Mouse (Mus musculus): ENCODE data around the gene C1s1. TPM values are rescaled to one million over a fixed set of nuclear protein-coding genes. Genes with fewer than 3 reads are reported as not detected.
A peak's percentile ranks its signal among the peaks of the same experiment; 100 is the strongest.
"Not testable (repeated sequence)": the region's sequence is repeated elsewhere in the genome, so short reads cannot be mapped to it uniquely, and the experiment has no call there.

C1s1 gene
- total RNA-seq, 2 experiments from 2014 or later = 20.2 to 22.7 TPM

DNA sequence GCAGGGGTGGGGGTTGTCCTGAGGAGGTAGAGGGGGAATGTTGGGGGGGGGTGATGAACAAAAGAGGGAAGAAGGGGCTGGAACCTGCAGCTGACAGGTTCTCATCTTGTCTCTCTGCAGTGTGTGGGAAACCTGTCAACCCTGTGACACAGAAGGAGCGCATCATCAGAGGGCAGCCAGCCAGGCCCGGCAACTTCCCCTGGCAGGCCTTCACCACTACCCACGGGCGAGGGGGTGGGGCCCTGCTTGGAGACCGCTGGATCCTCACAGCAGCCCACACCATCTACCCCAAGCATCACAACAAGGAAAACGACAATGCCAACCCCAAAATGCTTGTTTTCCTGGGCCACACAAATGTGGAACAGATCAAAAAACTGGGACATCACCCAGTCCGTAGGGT is 20.1 kb downstream of the C1s1 start:
- intact Hi-C loops (cut with DNase I); DNase-seq (ENCODE audit: low spot score): not testable (repeated sequence)

DNA sequence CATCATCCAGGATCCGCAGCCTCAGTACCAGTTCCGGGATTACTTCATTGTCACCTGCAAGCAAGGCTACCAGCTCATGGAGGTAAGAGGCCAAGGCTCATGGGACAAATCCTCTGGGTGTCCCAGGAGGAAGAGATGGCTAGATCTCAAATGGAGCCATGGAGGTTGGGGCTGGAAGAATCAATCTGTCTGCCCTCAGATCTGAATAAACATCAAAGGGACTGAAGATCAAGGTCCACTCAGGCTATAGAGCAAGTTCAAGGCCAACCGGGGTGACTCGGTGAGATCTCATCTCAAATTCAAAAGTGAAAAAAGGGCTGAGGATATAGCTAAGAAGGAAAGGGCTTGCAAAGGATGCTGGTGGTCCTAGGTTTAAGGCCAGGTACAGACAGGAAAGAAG is 24.4 kb downstream of the C1s1 start:
- DNase-seq (ENCODE audit: low spot score); intact Hi-C loops (cut with DNase I): not testable (repeated sequence)

- DNase-seq (ENCODE audit: low spot score) = peak; percentile 26
- intact Hi-C loops (cut with DNase I) = loop anchor here (2.0 kb wide), 1 partner anchor 246 kb away; no protein-coding TSS in a partner anchor
Observed at GRCm38 (mm10) chr6:124512355-124512836, 29.8 kb downstream of the C1s1 start, which contains the start of gene C1ra. Gene C1ra, plus strand, starts transcription at chr6:124512405.

DNA sequence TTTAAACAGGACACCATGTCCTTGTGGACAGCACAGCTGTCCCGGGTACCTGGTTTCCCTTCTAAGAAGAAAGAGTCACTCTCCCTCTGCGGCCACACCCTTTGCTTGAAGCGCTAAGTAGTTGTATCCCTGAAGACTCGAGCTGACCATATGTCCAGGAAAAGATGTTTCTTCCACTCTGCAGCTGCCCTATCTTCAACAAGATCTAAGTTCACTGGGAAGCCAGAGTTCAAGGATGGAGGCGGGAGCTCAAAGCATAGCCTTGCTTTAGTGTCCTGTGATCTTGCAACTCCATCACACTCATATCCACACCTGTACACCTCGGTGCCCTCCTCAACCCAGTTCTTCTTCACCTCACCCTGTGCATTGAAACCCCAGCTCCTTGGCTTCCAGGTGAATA is 30.2 kb downstream of the C1s1 start:
- no peak for DNase-seq (ENCODE audit: low spot score)
- intact Hi-C loops (cut with DNase I) = loop anchor here (2.0 kb wide), 1 partner anchor 247 kb away; no protein-coding TSS in a partner anchor

DNA sequence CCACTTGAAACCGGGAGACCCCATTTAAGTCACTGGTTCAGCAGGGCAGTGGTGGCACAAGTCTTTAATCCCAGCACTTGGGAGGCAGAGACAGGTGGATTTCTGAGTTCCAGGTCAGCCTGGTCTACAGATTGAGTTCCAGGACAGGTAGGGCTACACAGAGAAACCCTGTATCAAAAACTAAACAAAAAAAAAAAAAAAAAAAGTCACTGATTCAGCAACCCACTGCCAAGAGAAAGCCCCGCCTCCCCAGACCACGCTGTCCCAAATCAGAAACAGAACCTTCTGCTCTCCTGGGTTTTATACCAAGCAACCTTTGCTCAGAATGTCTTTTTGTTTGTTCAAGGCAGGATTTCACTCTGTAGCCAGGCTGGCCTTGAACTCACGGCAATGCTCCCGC is 33.0 kb downstream of the C1s1 start:
- intact Hi-C loops (cut with DNase I); DNase-seq (ENCODE audit: low spot score): not testable (repeated sequence)

- DNase-seq (ENCODE audit: low spot score) = no peak
- intact Hi-C loops (cut with DNase I) = no loop called here
Observed at GRCm38 (mm10) chr6:124508292-124508691, 33.9 kb downstream of the C1s1 start.

DNA sequence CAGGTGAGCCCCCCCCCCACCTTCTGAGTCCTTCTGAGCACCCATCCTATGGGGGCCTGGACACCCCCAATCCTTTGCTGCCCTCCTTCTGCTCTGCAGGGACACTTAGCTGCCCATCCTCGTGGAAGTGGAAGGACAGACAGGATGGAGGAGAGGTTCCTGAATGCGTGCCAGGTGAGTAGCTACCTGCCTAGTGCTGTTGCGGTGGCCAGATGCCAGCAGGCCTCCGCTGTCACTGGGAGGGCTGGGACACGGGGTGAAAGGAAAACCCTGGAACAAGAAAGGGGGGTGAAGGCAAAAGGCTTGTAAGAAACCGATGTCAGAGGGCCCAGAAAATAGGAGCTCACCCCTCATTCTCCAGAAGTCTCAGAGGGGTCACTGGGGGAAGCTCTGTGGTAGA is 35.2 kb downstream of the C1s1 start:
- DNase-seq (ENCODE audit: low spot score) = no peak
- intact Hi-C loops (cut with DNase I) = no loop called here

DNA sequence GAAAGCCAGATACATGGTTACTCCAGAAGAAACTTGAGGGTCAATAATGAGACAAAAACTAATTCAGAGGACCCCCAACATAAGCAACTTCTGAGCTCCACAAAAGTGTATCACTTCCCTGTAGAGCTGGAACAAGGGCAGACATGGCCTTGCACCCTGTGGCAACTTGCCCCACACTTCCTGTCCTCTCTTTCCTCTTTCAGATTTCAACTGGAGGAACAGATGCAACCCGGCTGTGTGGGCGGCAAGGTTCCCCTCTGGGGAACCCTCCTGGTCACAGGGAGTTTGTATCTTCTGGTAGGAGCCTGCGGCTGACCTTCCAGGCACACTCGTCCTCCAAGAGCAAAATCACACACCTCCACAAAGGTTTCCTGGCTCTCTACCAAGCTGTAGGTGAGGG is 37.1 kb downstream of the C1s1 start:
- DNase-seq (ENCODE audit: low spot score) = peak; percentile 10
- intact Hi-C loops (cut with DNase I) = no loop called here

GRCm38 (mm10) chr6:124502021-124502420 is 40.1 kb downstream of the C1s1 start:
- no peak for DNase-seq (ENCODE audit: low spot score)
- intact Hi-C loops (cut with DNase I) = no loop called here

- intact Hi-C loops (cut with DNase I) = no loop called here
- DNase-seq (ENCODE audit: low spot score) = no peak
Observed at GRCm38 (mm10) chr6:124501473-124501872, 40.7 kb downstream of the C1s1 start.

DNA sequence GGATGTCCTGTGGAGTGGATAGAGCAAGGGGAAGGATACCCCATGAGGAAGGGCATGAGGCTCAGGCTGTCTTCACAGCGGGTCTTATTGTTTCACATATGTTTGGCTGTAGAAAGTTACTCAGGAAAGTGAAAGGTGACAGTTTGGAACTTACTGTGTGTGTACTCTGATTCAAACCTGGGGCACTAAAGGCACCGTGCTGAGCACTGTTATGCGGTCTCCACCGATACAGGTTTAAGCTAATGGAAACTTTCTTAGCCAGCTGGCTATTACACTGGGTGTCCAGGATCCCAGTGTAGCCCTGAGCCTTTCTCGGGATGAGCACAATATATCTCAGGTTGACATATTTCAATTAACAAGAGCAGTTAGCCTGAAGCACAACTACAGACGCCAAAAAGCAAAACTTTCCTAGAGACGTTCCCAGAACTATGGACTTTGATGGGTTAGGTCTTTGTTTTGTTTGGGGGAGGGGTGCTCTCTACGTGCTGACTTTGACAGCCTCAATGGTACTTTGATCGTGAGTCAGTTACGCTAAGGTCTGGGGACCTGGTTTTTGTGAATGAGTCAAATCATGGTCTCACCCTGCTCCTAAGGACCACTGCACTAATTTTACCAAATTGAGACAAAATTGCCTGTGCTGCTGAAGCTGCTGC is 42.1 kb downstream of the C1s1 start:
- no peak for DNase-seq (ENCODE audit: low spot score)
- intact Hi-C loops (cut with DNase I) = no loop called here

DNA sequence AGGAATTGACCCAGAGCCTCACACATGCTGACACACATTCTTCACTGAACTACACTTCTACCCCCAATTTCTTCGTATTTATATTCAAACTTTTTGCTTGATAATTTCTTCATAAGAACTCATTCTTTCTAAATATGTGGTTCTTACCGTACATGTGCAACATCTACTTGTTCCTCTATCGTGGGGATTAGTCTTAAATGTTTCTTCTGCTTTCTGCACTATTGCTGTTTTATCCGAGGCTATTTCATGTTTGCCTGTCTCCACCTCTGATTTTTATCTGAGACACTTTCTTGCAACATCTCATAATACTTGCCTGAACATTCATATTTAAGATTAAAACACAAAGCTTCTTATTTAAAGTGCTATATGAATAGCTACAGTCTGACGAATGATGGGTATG is 46.1 kb downstream of the C1s1 start:
- intact Hi-C loops (cut with DNase I) = no loop called here
- no peak for DNase-seq (ENCODE audit: low spot score)

GRCm38 (mm10) chr6:124493886-124494285 is 48.3 kb downstream of the C1s1 start:
- intact Hi-C loops (cut with DNase I) = loop anchor here (5.0 kb wide), 1 partner anchor 48 kb away; the partner anchor contains the start of gene C1s1
- DNase-seq (ENCODE audit: low spot score) = no peak

DNA sequence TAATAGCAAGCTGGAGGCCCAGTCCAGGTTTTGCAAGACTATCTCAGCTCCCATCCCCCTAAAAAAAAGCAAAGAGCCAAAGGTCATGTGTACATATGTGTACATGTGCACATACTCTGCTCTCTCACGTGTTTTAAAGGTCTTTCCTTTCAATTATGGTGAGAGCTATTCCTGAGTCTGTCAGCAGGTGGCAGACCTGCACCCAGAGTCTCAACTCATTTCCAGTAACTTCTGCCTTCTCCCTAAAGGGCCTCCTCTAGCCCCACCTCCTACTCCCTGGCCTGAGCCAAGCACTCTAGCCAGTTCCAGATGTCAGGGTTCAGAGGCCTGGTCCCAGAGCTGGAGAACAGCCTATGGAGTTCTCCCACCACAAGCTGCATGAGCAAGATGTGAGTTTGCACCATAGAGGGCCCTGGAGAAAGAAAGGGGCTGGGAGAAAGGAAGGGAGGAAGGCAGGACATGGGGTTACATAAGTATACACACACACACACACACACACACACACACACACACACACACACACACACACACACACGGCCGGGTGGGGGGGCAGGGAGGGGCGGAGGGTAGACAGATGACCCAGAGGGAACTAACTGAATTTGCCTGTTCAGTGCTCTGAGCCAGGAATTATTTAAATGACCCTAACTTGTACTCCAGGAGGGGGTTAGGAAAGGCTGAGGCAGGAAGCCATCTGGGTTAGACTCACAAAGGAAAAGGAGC is 49.2 kb downstream of the C1s1 start, which contains the start of gene C1rl:
TSS of gene C1rl (plus strand) at position 272 of the 720 bp plus-strand sequence.
- intact Hi-C loops (cut with DNase I) = loop anchor here (5.0 kb wide), 1 partner anchor 49 kb away; the partner anchor contains the start of gene C1s1
- peak; percentile 79 for DNase-seq (ENCODE audit: low spot score)

- intact Hi-C loops (cut with DNase I) = loop anchor here (5.0 kb wide), 1 partner anchor 51 kb away; the partner anchor contains the start of gene C1s1
- no peak for DNase-seq (ENCODE audit: low spot score)
Observed at GRCm38 (mm10) chr6:124491427-124491826, 50.7 kb downstream of the C1s1 start.

DNA sequence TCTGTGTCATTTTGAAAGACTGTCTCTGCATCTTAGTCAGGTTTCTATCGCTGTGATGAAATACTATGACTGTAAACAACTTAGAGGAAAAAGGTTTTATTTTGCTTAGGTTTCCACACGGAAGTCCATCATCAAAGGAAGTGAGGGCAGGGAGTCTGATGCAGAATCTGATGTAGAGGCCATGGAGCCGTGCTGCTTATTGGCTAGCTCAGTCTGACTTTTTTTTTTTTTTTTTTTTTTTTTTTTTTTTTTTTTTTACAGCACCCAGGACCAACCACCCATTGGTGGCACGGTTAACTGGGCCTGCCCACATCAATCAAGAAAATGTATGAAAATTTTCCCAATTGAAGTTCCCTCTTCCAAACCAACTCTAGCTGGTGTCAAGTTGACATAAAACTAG is 53.2 kb downstream of the C1s1 start:
- no peak for DNase-seq (ENCODE audit: low spot score)

DNA sequence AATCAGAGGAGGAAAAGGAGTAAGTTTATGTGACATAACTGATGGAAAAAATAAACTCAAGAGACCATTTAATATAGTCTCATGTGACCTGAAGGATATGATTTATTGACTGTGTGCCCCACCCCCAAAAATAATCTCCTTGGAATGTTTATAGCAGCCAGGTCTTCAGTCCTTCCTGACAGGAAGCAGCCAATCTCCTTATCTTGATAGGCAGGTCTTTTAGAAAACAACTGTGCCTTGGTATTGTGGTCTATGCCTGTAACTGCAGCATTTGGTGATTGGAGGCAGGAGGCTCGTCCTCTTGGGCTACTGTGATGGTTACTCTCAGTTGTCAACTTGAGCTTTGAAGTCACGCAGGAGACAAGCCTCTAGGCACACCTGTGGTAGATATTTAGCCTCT is 54.6 kb downstream of the C1s1 start:
- intact Hi-C loops (cut with DNase I) = no loop called here
- DNase-seq (ENCODE audit: low spot score) = no peak

More for the DNA sequence above, 53.2 kb downstream of the C1s1 start:
- intact Hi-C loops (cut with DNase I) = no loop called here

DNA sequence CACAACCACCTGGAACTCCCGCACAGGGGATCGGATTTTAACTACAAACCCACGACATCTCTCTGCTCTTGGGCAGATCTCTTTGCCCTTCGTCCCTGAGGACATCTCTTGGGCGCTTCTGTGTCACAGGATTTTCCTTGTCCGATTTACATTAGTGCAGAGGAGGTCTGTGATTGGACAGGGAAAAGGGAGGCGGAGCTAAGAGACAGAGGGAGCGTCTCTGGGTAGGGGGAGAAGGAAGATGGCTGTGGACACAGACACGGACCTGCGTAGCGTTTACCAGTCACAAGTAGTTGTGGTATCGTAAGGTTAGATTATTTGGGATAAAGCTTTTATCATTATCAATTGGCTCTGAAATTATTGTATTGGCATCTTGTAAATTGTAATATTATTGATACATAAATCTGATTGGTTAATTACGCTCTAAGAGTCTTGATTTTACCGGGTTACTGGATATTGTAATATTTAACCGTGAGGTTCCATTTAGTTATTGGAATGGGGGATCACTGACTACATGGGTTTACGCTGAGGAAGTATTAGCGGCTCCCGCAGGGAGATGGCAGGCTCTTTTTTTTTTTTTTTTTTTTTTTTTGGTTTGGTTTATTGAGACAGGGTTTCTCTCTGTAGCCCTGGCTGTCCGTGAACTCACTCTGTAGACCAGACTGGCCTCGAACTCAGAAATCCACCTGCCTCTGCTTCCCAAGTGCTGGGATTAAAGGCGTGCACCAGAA is 56.6 kb downstream of the C1s1 start:
- DNase-seq (ENCODE audit: low spot score) = no peak
- intact Hi-C loops (cut with DNase I) = no loop called here

DNA sequence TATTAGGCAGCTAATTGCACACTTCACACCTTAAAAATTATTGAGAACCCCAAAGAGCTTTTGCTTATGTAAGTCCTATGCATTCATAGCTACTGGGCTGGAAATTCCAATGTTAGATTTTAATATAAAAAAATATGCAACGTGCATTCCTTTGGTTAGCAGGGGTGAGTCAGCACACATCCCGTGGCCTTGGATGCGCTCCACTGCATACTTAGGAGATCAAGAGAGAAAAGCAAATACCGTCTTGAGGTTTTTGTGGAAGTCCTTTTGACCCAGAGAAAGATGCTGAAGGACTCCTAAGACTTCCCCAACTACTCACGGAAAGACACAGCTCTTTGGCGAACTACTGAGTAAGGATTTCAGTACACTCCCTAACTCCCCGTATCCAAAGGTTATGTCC is 57.3 kb downstream of the C1s1 start:
- intact Hi-C loops (cut with DNase I) = loop anchor here (5.0 kb wide), 1 partner anchor 68 kb away; the partner anchor contains the start of gene Pex5

GRCm38 (mm10) chr6:124483831-124484230 is 58.3 kb downstream of the C1s1 start:
- DNase-seq (ENCODE audit: low spot score) = not testable (repeated sequence)
- intact Hi-C loops (cut with DNase I) = loop anchor here (5.0 kb wide), 1 partner anchor 67 kb away; the partner anchor contains the start of gene Pex5

More for the DNA sequence above, 57.3 kb downstream of the C1s1 start:
- DNase-seq (ENCODE audit: low spot score) = no peak

Data from heart, postnatal 25 days (tissue).